Mouse (Mus musculus): ENCODE results near the gene St6gal2. TPM values are rescaled to one million over a fixed set of nuclear protein-coding genes. Genes with fewer than 3 reads are reported as not detected.

The St6gal2 gene
- polyA plus RNA-seq, 1 experiment from 2014 or later = 7.4 TPM

Other genes with a start within 250 kb of the St6gal2 start
- gene Vmn2r118, start 179.8 kb downstream of the St6gal2 start, polyA plus RNA-seq (2014; fragmentation: Nextera tagmentation; extraction: Ambion mirVana) = not detected in 2 replicates

All from neural tube, embryonic 11.5 days (tissue).